ENCODE assay signal across 8 mouse cellular contexts in genomic region chr14:20794589-20794988, GRCm38 (mm10). TPM values are rescaled to one million over a fixed set of nuclear protein-coding genes. Genes with fewer than 3 reads are reported as not detected.
DNase-seq lines count a peak whose midpoint lies in the region; ATAC-seq and TF ChIP-seq lines count a peak whose summit lies in the region.

No protein-coding gene starts in this region.

- H3K27ac ChIP-seq in spleen, adult 2 months (ENCODE audit: insufficient read depth, low read length): no peak overlapping the region
- peak overlapping the region; percentile 22; the same call in 1 of the 2 replicates for H3K27ac ChIP-seq in limb, embryonic 14.5 days (replicated peaks; ENCODE audit: low read depth, low read length)
- H3K27ac ChIP-seq in stomach, embryonic 15.5 days: 0 out of 2 replicates have a peak overlapping the region, but pooled peaks have one; percentile 55

- no peak for ATAC-seq in limb, embryonic 14.5 days (ENCODE audit: low FRiP score, low read depth)
- ATAC-seq in stomach, embryonic 15.5 days (ENCODE audit: insufficient read depth, low FRiP score, low read depth): no peak

- H3K27me3 ChIP-seq in spleen, adult 2 months (ENCODE audit: control insufficient read depth, insufficient read depth, low read length): no peaks in the 10 kb centered on the region
- H3K27me3 ChIP-seq in limb, embryonic 14.5 days (ENCODE audit: control insufficient read depth, insufficient read depth, low read length): no peaks in the 10 kb centered on the region
- no peaks in the 10 kb centered on the region for H3K27me3 ChIP-seq in stomach, embryonic 15.5 days (replicated peaks)

- no peaks in the 10 kb centered on the region for H3K9me3 ChIP-seq in limb, embryonic 14.5 days (ENCODE audit: control insufficient read depth, low read length)
- H3K9me3 ChIP-seq in stomach, embryonic 15.5 days: no peaks in the 10 kb centered on the region

- peak overlapping the region; percentile 67 for H3K4me3 ChIP-seq in spleen, adult 2 months (ENCODE audit: extremely low read depth, insufficient read depth, insufficient read length)
- peak overlapping the region; percentile 81 for H3K4me3 ChIP-seq in limb, embryonic 14.5 days (replicated peaks; ENCODE audit: low read length)
- H3K4me3 ChIP-seq in stomach, embryonic 15.5 days (replicated peaks): peak overlapping the region; percentile 82

- peak; percentile 11 for DNase-seq in embryo, embryonic 10 days (ENCODE audit: low spot score)
- DNase-seq in embryo, embryonic 11 days: no peak
- no peak for DNase-seq in spleen, adult 2 months (ENCODE audit: low read depth in 1 of 2, low spot score in 2 of 2)
- no peak for DNase-seq in spleen, postnatal 36 days (ENCODE audit: low spot score in 2 of 2)
- no peak for DNase-seq in limb, embryonic 14.5 days (ENCODE audit: low spot score)
- no peak for DNase-seq in B cell, adult 2 months
- no peak for DNase-seq in spleen, postnatal 14 days (ENCODE audit: low spot score in 2 of 2)

- H3K4me2 ChIP-seq in limb, embryonic 14.5 days (replicated peaks; ENCODE audit: low read depth, low read length, severe bottlenecking): peak overlapping the region; percentile 91
- H3K4me2 ChIP-seq in stomach, embryonic 15.5 days: peak overlapping the region; percentile 85

- peak overlapping the region; percentile 78; the same call in 1 of the 2 replicates for H3K9ac ChIP-seq in limb, embryonic 14.5 days (ENCODE audit: low read depth, low read length, severe bottlenecking)
- H3K9ac ChIP-seq in stomach, embryonic 15.5 days: peak overlapping the region; percentile 52; the same call in 1 of the 2 replicates

- no peak for TF ChIP-seq CTCF in spleen, adult 2 months (IDR thresholded peaks at IDR 0.05; ENCODE audit: extremely low read depth, insufficient read depth, insufficient read length, insufficient replicate concordance)

- peaks cover 23% of the 10 kb centered on the region for H3K4me1 ChIP-seq in spleen, adult 2 months (ENCODE audit: control insufficient read depth, insufficient read depth, insufficient read length)
- H3K4me1 ChIP-seq in limb, embryonic 14.5 days (ENCODE audit: control insufficient read depth, insufficient read depth, low read length): peaks cover 23% of the 10 kb centered on the region
- peaks cover 18% of the 10 kb centered on the region for H3K4me1 ChIP-seq in stomach, embryonic 15.5 days

- H3K36me3 ChIP-seq in spleen, adult 2 months (ENCODE audit: control insufficient read depth, insufficient read depth, low read length): no peaks in the 10 kb centered on the region
- peaks cover 21% of the 10 kb centered on the region for H3K36me3 ChIP-seq in limb, embryonic 14.5 days (ENCODE audit: control insufficient read depth, insufficient read depth, low read length)
- H3K36me3 ChIP-seq in stomach, embryonic 15.5 days: peaks cover 14% of the 10 kb centered on the region; the same call in 1 of the 2 replicates

- TF ChIP-seq POLR2A in spleen, adult 2 months (IDR thresholded peaks at IDR 0.05; ENCODE audit: low read depth, low read length): no peak
- no peak for TF ChIP-seq POLR2A in limb, embryonic 14.5 days (IDR thresholded peaks at IDR 0.05; ENCODE audit: borderline replicate concordance, extremely low read depth, insufficient read depth, insufficient read length)

- WGBS in spleen, adult 2 months: 11% methylated on average over 9 of the region's 9 CpGs
- 8% methylated on average over 9 of the region's 9 CpGs for WGBS in limb, embryonic 14.5 days
- 12% methylated on average over 9 of the region's 9 CpGs for WGBS in stomach, embryonic 15.5 days

RNA-seq across cellular contexts. Expression of gene Camk2g, which starts 0.7 kb away (rescaled TPM):
- polyA plus RNA-seq in spleen, adult 2 months (2012; rRNA removed): 15.7 and 15.8 TPM in 2 replicates
- 58.2 and 58.4 TPM in 2 replicates for polyA plus RNA-seq in limb, embryonic 14.5 days (2012; rRNA removed)
- polyA plus RNA-seq in limb, embryonic 14.5 days (2014; fragmentation: Nextera tagmentation; extraction: Ambion mirVana): 58.0 and 60.5 TPM in 2 replicates
- polyA plus RNA-seq in stomach, embryonic 15.5 days (2015; fragmentation: Nextera tagmentation; extraction: Ambion mirVana): 40.4 and 49.1 TPM in 2 replicates

RNA-seq across cellular contexts. Expression of gene Plau, which starts 41.9 kb away (rescaled TPM):
- polyA plus RNA-seq in spleen, adult 2 months (2012; rRNA removed): 1.0 and 1.2 TPM in 2 replicates
- 8.3 and 9.1 TPM in 2 replicates for polyA plus RNA-seq in limb, embryonic 14.5 days (2012; rRNA removed)
- polyA plus RNA-seq in limb, embryonic 14.5 days (2014; fragmentation: Nextera tagmentation; extraction: Ambion mirVana): 3.1 and 3.4 TPM in 2 replicates
- 1.3 and 1.9 TPM in 2 replicates for polyA plus RNA-seq in stomach, embryonic 15.5 days (2015; fragmentation: Nextera tagmentation; extraction: Ambion mirVana)
